Mouse (Mus musculus) thymus, adult 2 months (tissue): ENCODE results near the gene Kdm1a.

Source experiments
- CTCF ChIP-seq: fragments of 200-500 bp; IDR thresholded peaks from 2 replicates; pipeline ENCODE4 v1.5.1; 2012; ENCODE audit warnings: mild to moderate bottlenecking, control low read depth, low read length, moderate library complexity, borderline replicate concordance; ENCODE audit not compliant: control insufficient read depth, poor library complexity, insufficient read depth; ENCODE audit errors: extremely low read depth
- POLR2A ChIP-seq: fragments of 200-500 bp; IDR thresholded peaks from 2 replicates; pipeline ENCODE4 v1.6.1; 2012; ENCODE audit warnings: mild to moderate bottlenecking, low read length, control low read depth, moderate library complexity; ENCODE audit not compliant: control insufficient read depth, poor library complexity, insufficient read depth; ENCODE audit errors: extremely low read depth

- TF ChIP-seq CTCF = no peak
- TF ChIP-seq POLR2A = no peak
These were observed 2.0 kb downstream of the Kdm1a start for GRCm38 (mm10) chr4:136600536-136600935.
